Mouse (Mus musculus) cortical plate, adult 2 months (tissue): ENCODE results near the gene Fkbp2. TPM values are rescaled to one million over a fixed set of nuclear protein-coding genes. Genes with fewer than 3 reads are reported as not detected.
A peak's percentile ranks its signal among the peaks of the same experiment; 100 is the strongest.

Experiments
- H3K27ac ChIP-seq: fragments of 200-500 bp; 2 replicates; pipeline ENCODE4 v1.5.1; 2012; ENCODE audit warnings: low read length, control low read depth, inconsistent platforms; ENCODE audit not compliant: insufficient read depth
- H3K4me1 ChIP-seq: fragments of 200-500 bp; 2 replicates; pipeline ENCODE4 v1.6.1; 2011; ENCODE audit warnings: low read length; ENCODE audit not compliant: control insufficient read depth, insufficient read depth
- H3K4me3 ChIP-seq: fragments of 200-500 bp; 2 replicates; pipeline ENCODE4 v1.5.1; 2011; ENCODE audit warnings: mild to moderate bottlenecking, low read length, control low read depth; ENCODE audit not compliant: insufficient read depth
- CTCF ChIP-seq: fragments of 200-500 bp; IDR thresholded peaks from 2 replicates; pipeline ENCODE4 v1.5.1; 2011; ENCODE audit warnings: mild to moderate bottlenecking, control low read depth, low read length; ENCODE audit not compliant: insufficient read depth; ENCODE audit errors: extremely low read depth
- POLR2A ChIP-seq: fragments of 200-500 bp; IDR thresholded peaks from 2 replicates; pipeline ENCODE4 v1.6.1; 2011; ENCODE audit warnings: mild to moderate bottlenecking, low read length, control low read depth; ENCODE audit not compliant: insufficient read depth; ENCODE audit errors: extremely low read depth
- polyA plus RNA-seq: library from polyadenylated mRNA; depleted of rRNA; stranded (reverse); fragments of >200 nt; gene quantifications from 2 replicates; pipeline ENCODE4 v1.2.3, GENCODE M21; 2012

Gene Fkbp2
- polyA plus RNA-seq, 1 experiment = 217 TPM

GRCm38 (mm10) chr19:6954046-6954445, 26.3 kb downstream of the Fkbp2 start:
- Histone ChIP-seq H3K27ac (no peak overlapping the region), H3K4me3 (no peak overlapping the region), H3K4me1 (peaks cover 2% of the 10 kb centered on the region; the same call in 1 of the 2 replicates)
- TF ChIP-seq POLR2A (no peak), CTCF (no peak)

GRCm38 (mm10) chr19:6952712-6953037, 27.6 kb downstream of the Fkbp2 start:
- H3K27ac ChIP-seq = peak overlapping the region; percentile 76

GRCm38 (mm10) chr19:6951994-6952711, 28.1 kb downstream of the Fkbp2 start:
- TF ChIP-seq POLR2A = no peak
- TF ChIP-seq CTCF = no peak
- peaks cover 2% of the 10 kb centered on the region; the same call in 1 of the 2 replicates for H3K4me1 ChIP-seq
- peak overlapping the region; percentile 76 for H3K27ac ChIP-seq
- peak overlapping the region; percentile 66 for H3K4me3 ChIP-seq

More at GRCm38 (mm10) chr19:6952712-6953037, 27.6 kb downstream of the Fkbp2 start:
- Histone ChIP-seq H3K4me1 (peaks cover 2% of the 10 kb centered on the region; the same call in 1 of the 2 replicates), H3K4me3 (peak overlapping the region; percentile 66)
- no peak for TF ChIP-seq CTCF
- TF ChIP-seq POLR2A = no peak

- TF ChIP-seq POLR2A (peak; percentile 69), CTCF (no peak)
- H3K4me1 ChIP-seq = peaks cover 2% of the 10 kb centered on the region; the same call in 1 of the 2 replicates
- peak overlapping the region; percentile 76 for H3K27ac ChIP-seq
- H3K4me3 ChIP-seq = peak overlapping the region; percentile 66
Observed at GRCm38 (mm10) chr19:6951381-6951968, 28.8 kb downstream of the Fkbp2 start.

GRCm38 (mm10) chr19:6950613-6951153, 29.6 kb downstream of the Fkbp2 start:
- H3K4me3 ChIP-seq = peak overlapping the region; percentile 66
- TF ChIP-seq POLR2A (peak; percentile 78; the same call in 1 of the 2 replicates), CTCF (no peak)
- H3K4me1 ChIP-seq = peaks cover 2% of the 10 kb centered on the region; the same call in 1 of the 2 replicates
- H3K27ac ChIP-seq = peak overlapping the region; percentile 72

GRCm38 (mm10) chr19:6949951-6950350, 30.4 kb downstream of the Fkbp2 start:
- TF ChIP-seq CTCF (no peak), POLR2A (no peak)
- Histone ChIP-seq H3K4me3 (peak overlapping the region; percentile 66; the same call in 1 of the 2 replicates), H3K27ac (no peak overlapping the region), H3K4me1 (peaks cover 2% of the 10 kb centered on the region; the same call in 1 of the 2 replicates)

GRCm38 (mm10) chr19:6949532-6949931, 30.8 kb downstream of the Fkbp2 start:
- 0 out of 2 replicates have a peak, but pooled peaks have one; percentile 3 for TF ChIP-seq POLR2A
- no peak for TF ChIP-seq CTCF
- peaks cover 2% of the 10 kb centered on the region; the same call in 1 of the 2 replicates for H3K4me1 ChIP-seq
- no peak overlapping the region for H3K4me3 ChIP-seq
- H3K27ac ChIP-seq = no peak overlapping the region

- no peak overlapping the region for H3K27ac ChIP-seq
- no peak for TF ChIP-seq CTCF
- no peak for TF ChIP-seq POLR2A
- H3K4me1 ChIP-seq = peaks cover 2% of the 10 kb centered on the region; the same call in 1 of the 2 replicates
- no peak overlapping the region for H3K4me3 ChIP-seq
Observed at GRCm38 (mm10) chr19:6948186-6948585, 32.1 kb downstream of the Fkbp2 start.

- no peak overlapping the region for H3K27ac ChIP-seq
- peaks cover 2% of the 10 kb centered on the region; the same call in 1 of the 2 replicates for H3K4me1 ChIP-seq
- H3K4me3 ChIP-seq = no peak overlapping the region
- TF ChIP-seq POLR2A (no peak), CTCF (no peak)
Observed at GRCm38 (mm10) chr19:6947742-6948141, 32.6 kb downstream of the Fkbp2 start.

- no peak overlapping the region for H3K4me3 ChIP-seq
- H3K27ac ChIP-seq = no peak overlapping the region
- TF ChIP-seq POLR2A (no peak), CTCF (no peak)
Observed at GRCm38 (mm10) chr19:6943709-6944108, 36.6 kb downstream of the Fkbp2 start.

More at GRCm38 (mm10) chr19:6943709-6944108, 36.6 kb downstream of the Fkbp2 start:
- no peaks in the 10 kb centered on the region for H3K4me1 ChIP-seq
